Mouse (Mus musculus) olfactory bulb, adult 2 months (tissue): ENCODE data around the gene Pla2g2e. TPM values are rescaled to one million over a fixed set of nuclear protein-coding genes. Genes with fewer than 3 reads are reported as not detected.

Source experiments
- H3K27ac ChIP-seq: fragments of 200-500 bp; 2 replicates; pipeline ENCODE4 v1.5.1; 2012; ENCODE audit warnings: low read depth, low read length; ENCODE audit not compliant: insufficient read depth
- H3K4me1 ChIP-seq: fragments of 200-500 bp; 2 replicates; pipeline ENCODE4 v1.6.1; 2012; ENCODE audit warnings: low read length; ENCODE audit not compliant: control insufficient read depth, insufficient read depth
- H3K4me3 ChIP-seq: fragments of 200-500 bp; 2 replicates; pipeline ENCODE4 v1.5.1; 2012; ENCODE audit warnings: mild to moderate bottlenecking, low read depth, low read length, moderate library complexity; ENCODE audit not compliant: insufficient read depth
- CTCF ChIP-seq: fragments of 200-500 bp; IDR thresholded peaks from 2 replicates; pipeline ENCODE4 v1.5.1; 2012; ENCODE audit warnings: low read depth, mild to moderate bottlenecking, low read length, moderate library complexity; ENCODE audit not compliant: insufficient read depth
- POLR2A ChIP-seq: fragments of 200-500 bp; IDR thresholded peaks from 2 replicates; pipeline ENCODE4 v1.6.1; 2012; ENCODE audit warnings: mild to moderate bottlenecking, low read depth, low read length, moderate library complexity; ENCODE audit not compliant: insufficient read depth
- WGBS: fragments of 180-500 bp; shearing (Covaris S2); methylation state at CpG from one replicate; pipeline ENCODE4 v1.1.7; 2018; 5-methylcytosine and 5-hydroxymethylcytosine counted together
- polyA plus RNA-seq: library from polyadenylated mRNA; stranded (reverse); fragments of >200 nt; gene quantifications from 2 replicates; pipeline ENCODE4 v1.2.4, GENCODE M21; 2012; ENCODE audit warnings: low replicate concordance; ENCODE audit not compliant: missing spikeins, insufficient read depth, insufficient read length

Pla2g2e gene
- not detected in 2 replicates for polyA plus RNA-seq

GRCm38 (mm10) chr4:138877731-138878130, at the start of gene Pla2g2e:
Gene Pla2g2e, plus strand, starts transcription at chr4:138877942.
- Histone ChIP-seq H3K4me3 (no peak within 1 kb of the TSS), H3K27ac (no peak within 1 kb of the TSS), H3K4me1 (peaks cover 5% of the 10 kb centered on the region; the same call in 1 of the 2 replicates)
- TF ChIP-seq POLR2A (no peak), CTCF (no peak)
- WGBS = 51% methylated on average over 4 of the region's 4 CpGs

GRCm38 (mm10) chr4:138839806-138840205, 37.9 kb upstream of the Pla2g2e start:
- no peak for TF ChIP-seq CTCF
- H3K4me3 ChIP-seq = no peak overlapping the region
- H3K27ac ChIP-seq = no peak overlapping the region
- 81% methylated on average over 6 of the region's 6 CpGs for WGBS
- H3K4me1 ChIP-seq = peaks cover 7% of the 10 kb centered on the region

- H3K27ac ChIP-seq = no peak overlapping the region
- no peak for TF ChIP-seq CTCF
- TF ChIP-seq POLR2A = no peak
- H3K4me3 ChIP-seq = no peak overlapping the region
- 88% methylated on average over 8 of the region's 8 CpGs for WGBS
- peaks cover 7% of the 10 kb centered on the region for H3K4me1 ChIP-seq
These were observed 37.0 kb upstream of the Pla2g2e start for GRCm38 (mm10) chr4:138840726-138841125.

GRCm38 (mm10) chr4:138841386-138841785, 36.4 kb upstream of the Pla2g2e start:
- TF ChIP-seq POLR2A (no peak), CTCF (no peak)
- Histone ChIP-seq H3K4me3 (no peak overlapping the region), H3K27ac (peak overlapping the region; percentile 25; the same call in 1 of the 2 replicates), H3K4me1 (peaks cover 7% of the 10 kb centered on the region)
- 22% methylated on average over 7 of the region's 7 CpGs for WGBS

- Histone ChIP-seq H3K4me3 (no peak overlapping the region), H3K4me1 (peaks cover 2% of the 10 kb centered on the region; the same call in 1 of the 2 replicates), H3K27ac (no peak overlapping the region)
- TF ChIP-seq CTCF (peak; percentile 89), POLR2A (no peak)
- 2% methylated on average over 4 of the region's 4 CpGs for WGBS
These were observed 26.3 kb upstream of the Pla2g2e start for GRCm38 (mm10) chr4:138851463-138851862.

- H3K4me3 ChIP-seq = no peak overlapping the region
- H3K27ac ChIP-seq = no peak overlapping the region
- peaks cover 2% of the 10 kb centered on the region; the same call in 1 of the 2 replicates for H3K4me1 ChIP-seq
- no peak for TF ChIP-seq CTCF
- TF ChIP-seq POLR2A = no peak
- WGBS = 70% methylated on average over 6 of the region's 6 CpGs
These were observed 24.8 kb upstream of the Pla2g2e start for GRCm38 (mm10) chr4:138852961-138853360.

- no peak overlapping the region for H3K4me3 ChIP-seq
- peaks cover 9% of the 10 kb centered on the region for H3K4me1 ChIP-seq
- WGBS = 63% methylated on average over 9 of the region's 9 CpGs
- H3K27ac ChIP-seq = no peak overlapping the region
- no peak for TF ChIP-seq CTCF
- no peak for TF ChIP-seq POLR2A
These were observed 22.6 kb upstream of the Pla2g2e start for GRCm38 (mm10) chr4:138855092-138855632.

GRCm38 (mm10) chr4:138856491-138856890, 21.3 kb upstream of the Pla2g2e start:
- H3K4me3 ChIP-seq = no peak overlapping the region
- 11% methylated on average over 7 of the region's 7 CpGs for WGBS

GRCm38 (mm10) chr4:138857576-138857975, 20.2 kb upstream of the Pla2g2e start:
- WGBS = 69% methylated on average over 10 of the region's 10 CpGs
- H3K4me3 ChIP-seq = no peak overlapping the region
- TF ChIP-seq CTCF (no peak), POLR2A (no peak)
- no peak overlapping the region for H3K27ac ChIP-seq
- H3K4me1 ChIP-seq = peaks cover 11% of the 10 kb centered on the region

More at GRCm38 (mm10) chr4:138856491-138856890, 21.3 kb upstream of the Pla2g2e start:
- Histone ChIP-seq H3K27ac (no peak overlapping the region), H3K4me1 (peaks cover 11% of the 10 kb centered on the region)
- TF ChIP-seq POLR2A (no peak), CTCF (peak; percentile 37; the same call in 1 of the 2 replicates)
